Mouse (Mus musculus): ENCODE data around the gene Hs3st3a1. TPM values are rescaled to one million over a fixed set of nuclear protein-coding genes. Genes with fewer than 3 reads are reported as not detected.

The Hs3st3a1 gene
- total RNA-seq, 2 experiments from 2014 or later, result 0.36 to 0.43 TPM

DNA sequence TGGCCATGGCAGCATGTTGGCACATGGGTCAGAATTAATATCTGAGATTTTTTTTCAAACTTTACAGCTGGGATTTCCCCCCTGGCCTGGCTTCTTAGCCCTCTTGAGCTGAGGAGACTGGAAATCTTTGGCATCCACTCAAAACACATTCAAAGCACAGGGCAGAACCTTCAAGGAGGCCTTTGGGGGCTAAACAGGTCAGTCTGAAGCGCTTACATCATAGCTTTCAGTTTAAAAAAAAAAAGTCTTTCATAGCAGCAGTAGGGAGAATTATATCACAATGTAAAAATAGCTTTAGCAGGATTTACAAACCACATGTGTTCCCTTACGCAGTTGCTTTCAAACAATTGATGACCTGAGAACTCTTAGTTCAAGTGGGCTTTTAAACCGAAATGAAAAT is 46.3 kb downstream of the Hs3st3a1 start:
- DNase-seq, result no peak
- intact Hi-C loops (cut with DNase I), result no loop called here

DNA sequence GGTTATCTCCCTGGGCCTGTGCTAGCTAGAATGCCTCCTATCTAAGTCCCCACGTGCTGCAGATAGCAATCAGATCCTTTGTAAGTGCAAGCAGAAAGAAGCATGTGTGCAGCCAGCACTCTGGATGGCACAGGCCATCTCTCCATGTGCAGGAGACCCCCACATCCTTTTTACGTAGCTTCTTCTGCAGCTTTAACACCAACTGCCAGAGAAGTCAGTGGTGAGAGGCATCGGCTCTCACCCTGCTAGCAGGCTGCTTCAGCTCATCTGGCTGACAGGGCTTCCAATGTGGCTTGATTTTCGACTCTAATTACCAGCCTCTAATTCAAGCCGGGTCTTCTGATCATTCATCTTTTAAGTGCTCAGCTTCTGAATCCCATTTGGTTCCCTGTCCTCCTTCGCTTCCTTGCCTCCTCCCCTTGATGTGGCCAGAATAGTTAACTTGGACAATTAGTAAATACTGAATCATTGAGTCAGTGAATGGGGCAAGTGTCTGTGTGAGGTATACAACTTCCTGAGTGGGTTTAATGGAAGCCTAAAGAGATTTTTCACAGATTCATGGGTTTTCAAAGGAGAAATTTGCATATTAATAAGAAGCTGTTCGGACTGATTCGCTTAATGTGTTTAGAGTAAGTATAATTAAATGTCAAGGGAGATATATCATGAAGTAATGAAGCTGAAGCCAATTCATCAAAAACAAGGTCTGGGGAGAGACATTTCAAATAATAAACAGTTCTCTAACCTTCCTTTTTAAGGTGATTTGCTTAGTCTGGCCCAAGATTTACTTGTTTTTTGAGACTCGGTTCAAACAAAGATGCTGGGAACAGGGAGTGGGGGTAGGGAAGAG is 54.7 kb downstream of the Hs3st3a1 start:
- intact Hi-C loops (cut with DNase I), result no loop called here
- DNase-seq, result no peak

GRCm38 (mm10) chr11:64494448-64494847 is 59.3 kb downstream of the Hs3st3a1 start:
- no peak for DNase-seq
- intact Hi-C loops (cut with DNase I), result no loop called here

DNA sequence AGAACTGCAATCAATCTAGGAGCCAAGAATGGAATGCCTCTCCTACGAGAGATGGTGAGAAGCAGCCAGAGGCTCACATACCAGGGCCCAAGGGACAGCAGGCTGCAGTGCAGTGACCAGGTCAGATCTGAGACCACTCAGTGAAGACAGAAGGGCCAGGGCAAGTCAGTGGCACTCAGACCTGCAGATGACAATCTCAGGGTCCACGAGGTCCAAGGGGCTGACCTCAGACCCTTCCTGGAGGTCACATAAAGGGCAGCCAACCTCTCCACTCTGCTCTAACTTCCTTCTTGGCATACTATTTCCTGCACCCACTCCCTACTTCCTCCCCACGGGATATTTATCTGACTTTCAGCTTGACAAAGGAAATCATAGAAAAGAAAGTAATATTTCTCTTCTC is 60.8 kb downstream of the Hs3st3a1 start:
- intact Hi-C loops (cut with DNase I), result no loop called here
- DNase-seq, result no peak

DNA sequence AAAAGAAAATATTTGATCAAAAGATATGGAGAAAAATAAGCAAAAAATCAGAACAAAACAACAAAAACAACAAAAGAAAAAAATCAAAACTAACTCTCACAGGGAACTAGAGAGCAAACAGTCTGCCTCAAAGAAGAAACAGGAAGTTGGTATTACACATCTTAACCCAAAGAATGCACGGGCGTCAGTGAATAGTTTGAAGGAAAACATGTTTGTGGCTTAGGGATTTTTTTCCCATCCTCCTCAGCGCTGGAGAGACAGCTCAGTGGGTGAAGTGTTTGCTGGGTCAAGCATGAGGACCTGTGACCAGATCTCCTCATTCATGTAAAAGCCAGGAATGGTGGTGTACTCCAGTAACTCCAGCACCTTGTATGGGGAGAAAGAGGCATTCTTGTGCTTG is 61.5 kb downstream of the Hs3st3a1 start:
- DNase-seq, result no peak

GRCm38 (mm10) chr11:64500536-64501112 is 65.5 kb downstream of the Hs3st3a1 start:
- intact Hi-C loops (cut with DNase I), result no loop called here
- no peak for DNase-seq

More for the DNA sequence above, 61.5 kb downstream of the Hs3st3a1 start:
- intact Hi-C loops (cut with DNase I), result no loop called here

GRCm38 (mm10) chr11:64503040-64503439 is 67.9 kb downstream of the Hs3st3a1 start:
- no peak for DNase-seq
- intact Hi-C loops (cut with DNase I), result no loop called here

DNA sequence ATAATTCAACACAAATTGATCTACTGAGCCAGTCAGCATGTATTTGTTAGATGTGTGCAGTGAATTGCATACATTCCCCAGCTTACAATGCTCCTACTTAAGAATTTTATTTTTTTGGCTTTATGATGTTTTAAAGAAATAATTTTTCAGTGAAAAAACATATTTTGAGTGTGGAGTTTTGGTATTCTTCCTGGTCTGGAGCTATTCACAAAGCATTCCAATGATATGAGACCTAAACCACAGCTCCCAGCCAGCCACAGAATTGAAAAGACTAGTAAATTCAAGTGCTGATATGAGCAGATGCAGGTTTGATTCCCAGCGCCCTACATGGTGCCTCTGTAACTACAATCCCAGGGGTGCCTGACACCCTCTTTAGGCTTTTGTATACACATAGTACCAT is 70.8 kb downstream of the Hs3st3a1 start:
- DNase-seq, result no peak
- intact Hi-C loops (cut with DNase I), result no loop called here

- intact Hi-C loops (cut with DNase I), result no loop called here
- no peak for DNase-seq
Measured at GRCm38 (mm10) chr11:64507024-64507423, 71.9 kb downstream of the Hs3st3a1 start.

- intact Hi-C loops (cut with DNase I), result no loop called here
- DNase-seq, result no peak
Measured at GRCm38 (mm10) chr11:64509106-64509505, 74.0 kb downstream of the Hs3st3a1 start.

DNA sequence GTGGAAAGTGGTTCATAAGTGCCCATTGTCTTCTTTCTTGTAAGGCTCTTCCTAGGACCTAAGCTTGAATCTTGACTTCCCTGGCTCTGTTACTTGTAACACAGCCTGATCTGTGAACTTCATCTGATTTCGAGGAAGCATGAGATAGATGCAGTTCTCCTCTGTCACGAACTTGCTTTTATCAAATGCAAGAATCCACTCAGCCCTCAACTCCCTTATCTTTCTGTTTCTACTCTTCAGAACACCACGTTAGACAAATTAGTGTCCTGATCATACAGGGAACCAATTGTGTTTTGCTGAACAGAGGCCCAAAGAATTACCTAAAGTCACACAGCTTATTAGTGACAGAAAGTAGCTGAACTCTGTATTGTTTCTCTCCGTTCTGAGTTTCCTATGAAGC is 77.2 kb downstream of the Hs3st3a1 start:
- intact Hi-C loops (cut with DNase I), result no loop called here
- DNase-seq, result no peak

GRCm38 (mm10) chr11:64513419-64513818 is 78.3 kb downstream of the Hs3st3a1 start:
- intact Hi-C loops (cut with DNase I), result no loop called here
- DNase-seq, result no peak

- DNase-seq, result no peak
Measured at GRCm38 (mm10) chr11:64516712-64517589, 81.8 kb downstream of the Hs3st3a1 start.

DNA sequence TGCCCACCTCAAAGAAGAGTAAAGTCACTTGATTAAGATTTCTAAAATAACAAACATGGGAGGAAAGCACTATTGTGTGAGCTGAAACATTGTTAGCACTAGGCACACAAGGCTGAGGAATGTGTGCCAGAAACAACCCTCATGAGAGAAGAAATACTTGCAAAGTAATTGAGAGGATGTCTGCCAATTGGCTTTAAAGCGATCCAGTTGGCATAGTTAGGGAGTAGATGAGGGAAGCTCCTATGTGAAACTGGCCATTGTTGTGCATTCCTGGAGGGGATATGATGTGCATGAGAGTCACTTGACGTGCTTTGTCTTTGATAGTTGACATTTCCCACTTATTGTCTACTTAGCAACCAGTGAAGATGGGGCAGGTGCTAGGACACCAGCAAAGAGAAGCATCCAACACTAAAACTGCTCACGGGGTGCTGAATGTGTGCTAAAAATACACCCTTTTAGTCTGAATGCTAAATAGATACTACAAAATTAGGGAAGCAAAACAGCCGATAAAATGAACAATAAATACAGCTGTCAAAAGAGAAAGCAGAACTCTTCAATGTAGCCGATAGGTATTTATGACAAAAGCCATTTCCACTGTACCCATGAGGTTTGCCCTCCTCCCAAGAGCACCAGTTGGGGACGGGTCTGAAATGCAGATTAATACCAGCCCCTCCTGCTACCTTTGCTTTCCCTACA is 83.2 kb downstream of the Hs3st3a1 start:
- DNase-seq, result no peak
- intact Hi-C loops (cut with DNase I), result no loop called here

More at GRCm38 (mm10) chr11:64516712-64517589, 81.8 kb downstream of the Hs3st3a1 start:
- intact Hi-C loops (cut with DNase I), result no loop called here

DNA sequence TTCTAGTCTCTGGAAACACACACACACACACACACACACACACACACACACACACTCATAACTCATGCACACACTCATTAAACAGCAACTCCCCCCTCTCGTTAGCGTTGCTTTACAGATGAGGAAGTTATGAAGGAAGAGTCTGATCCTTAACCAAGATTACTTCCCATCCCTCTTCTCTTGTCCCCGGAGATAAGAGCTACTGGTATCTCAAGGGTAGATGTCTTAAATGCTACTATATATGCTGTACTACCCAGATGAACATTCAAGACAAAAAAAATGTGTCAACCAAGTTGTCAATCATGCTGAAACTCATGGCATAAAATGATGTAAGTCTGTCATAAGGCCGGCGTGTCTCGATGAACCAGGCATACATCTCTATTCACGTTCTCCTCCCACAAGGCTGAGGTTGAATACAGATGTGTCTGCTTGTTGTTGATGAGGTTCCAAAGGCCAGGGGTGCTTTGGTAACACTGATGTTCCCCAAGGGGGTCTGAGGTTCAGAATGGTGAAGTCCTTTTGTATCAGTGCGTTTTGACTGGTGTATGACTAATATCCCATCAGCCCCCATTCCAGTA is 89.0 kb downstream of the Hs3st3a1 start:
- intact Hi-C loops (cut with DNase I), result no loop called here
- DNase-seq, result no peak

- intact Hi-C loops (cut with DNase I), result no loop called here
- peak in 1 of 2 experiments; percentile 47 for DNase-seq
Measured at GRCm38 (mm10) chr11:64537230-64537629, 102.1 kb downstream of the Hs3st3a1 start.

GRCm38 (mm10) chr11:64541866-64542265 is 106.7 kb downstream of the Hs3st3a1 start:
- intact Hi-C loops (cut with DNase I), result no loop called here

DNA sequence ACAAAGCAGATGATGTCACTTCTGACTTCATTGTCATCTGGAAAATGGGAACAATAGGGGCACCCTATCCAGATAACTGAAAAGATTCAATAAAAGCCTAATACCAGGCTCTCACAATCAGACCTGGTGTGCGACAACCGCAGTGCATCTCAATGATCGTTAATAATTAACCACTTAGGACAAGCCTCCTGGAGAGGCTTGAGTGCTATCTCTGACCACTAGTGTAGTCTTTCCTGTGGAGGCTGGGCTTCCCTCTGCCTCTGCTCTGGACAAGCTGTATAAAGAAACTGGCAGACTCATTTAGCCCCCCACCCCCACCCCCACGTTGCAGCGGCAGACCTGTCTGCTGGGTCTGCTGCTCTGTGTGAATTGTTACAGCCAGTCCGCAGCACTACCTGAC is 107.2 kb downstream of the Hs3st3a1 start:
- intact Hi-C loops (cut with DNase I), result no loop called here
- no peak for DNase-seq

More at GRCm38 (mm10) chr11:64541866-64542265, 106.7 kb downstream of the Hs3st3a1 start:
- DNase-seq, result no peak

DNA sequence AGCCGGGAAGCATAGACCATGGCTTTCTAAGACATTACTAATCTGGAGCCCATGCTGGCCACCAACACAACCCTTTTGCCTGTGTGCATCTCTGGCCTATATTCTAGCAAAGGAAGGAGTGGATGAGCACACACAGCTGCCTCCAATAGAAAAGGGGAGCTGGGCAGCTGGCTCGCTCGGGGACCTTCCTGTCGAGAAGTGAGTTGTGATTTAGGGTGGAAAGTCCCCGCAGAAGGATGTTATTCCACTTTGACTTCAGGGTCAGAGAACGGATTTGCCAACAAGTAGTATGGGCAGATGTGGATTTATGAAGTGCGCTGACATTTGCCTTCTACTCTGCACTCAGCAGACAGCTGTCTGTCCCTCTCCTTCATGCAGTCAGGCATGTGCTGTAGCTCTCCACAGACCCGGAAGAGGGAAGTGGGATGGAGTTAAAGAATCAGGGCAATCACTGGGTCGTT is 108.1 kb downstream of the Hs3st3a1 start:
- intact Hi-C loops (cut with DNase I), result no loop called here
- no peak for DNase-seq

GRCm38 (mm10) chr11:64544236-64544635 is 109.1 kb downstream of the Hs3st3a1 start:
- intact Hi-C loops (cut with DNase I), result no loop called here
- DNase-seq, result no peak
